Comparison of ENCODE assay signal across 8 mouse cellular contexts in the genomic region with DNA sequence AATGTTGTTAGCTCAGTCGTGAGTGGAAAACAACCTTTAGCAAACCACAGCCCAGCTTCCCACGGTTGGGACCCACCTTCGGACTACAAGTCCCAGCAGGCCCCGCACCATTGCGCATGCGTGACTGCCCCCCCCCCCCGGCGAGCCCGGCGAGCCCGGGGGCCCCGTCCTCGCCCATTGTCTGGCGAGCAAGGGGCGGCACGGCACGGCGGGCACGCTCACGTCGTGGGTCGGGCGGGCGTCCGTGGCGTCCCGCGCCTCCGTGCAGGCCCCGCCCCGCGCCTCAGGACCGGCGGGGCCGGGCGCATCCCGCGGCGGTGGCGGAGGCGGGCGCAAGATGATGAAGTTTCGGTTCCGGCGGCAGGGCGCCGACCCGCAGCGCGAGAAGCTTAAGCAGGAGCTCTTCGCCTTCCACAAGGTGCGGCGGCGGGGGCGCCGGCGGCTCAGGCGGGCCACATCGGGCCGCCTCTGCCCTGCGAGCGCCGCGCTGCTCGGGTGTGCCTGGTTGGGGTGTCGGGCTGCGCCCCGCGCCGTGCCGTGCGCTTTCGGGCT. TPM values are rescaled to one million over a fixed set of nuclear protein-coding genes. Genes with fewer than 3 reads are reported as not detected.
DNase-seq lines count a peak whose midpoint lies in the region; ATAC-seq and TF ChIP-seq lines count a peak whose summit lies in the region.

A gene (plus strand): TSS at position 200 of the 552 bp plus-strand sequence.

- H3K4me1 ChIP-seq in heart, embryonic 11.5 days (ENCODE audit: control insufficient read depth, insufficient read depth, low read length): peaks cover 20% of the 10 kb centered on the region
- peaks cover 26% of the 10 kb centered on the region for H3K4me1 ChIP-seq in kidney, embryonic 16.5 days (ENCODE audit: insufficient read depth, low read length)
- peaks cover 15% of the 10 kb centered on the region for H3K4me1 ChIP-seq in liver, embryonic 11.5 days (replicated peaks; ENCODE audit: control insufficient read depth, insufficient read depth, low read length)
- peaks cover 21% of the 10 kb centered on the region for H3K4me1 ChIP-seq in stomach, embryonic 14.5 days (ENCODE audit: control insufficient read depth, insufficient read depth, low read length)

- H3K27me3 ChIP-seq in C2C12 (ENCODE audit: control insufficient read depth, insufficient read depth, insufficient read length): no peaks in the 10 kb centered on the region
- no peaks in the 10 kb centered on the region for H3K27me3 ChIP-seq in heart, embryonic 11.5 days (ENCODE audit: control insufficient read depth, insufficient read depth, low read length)
- H3K27me3 ChIP-seq in kidney, embryonic 16.5 days (ENCODE audit: insufficient read depth, low read length): no peaks in the 10 kb centered on the region
- no peaks in the 10 kb centered on the region for H3K27me3 ChIP-seq in liver, embryonic 11.5 days (replicated peaks; ENCODE audit: control insufficient read depth, insufficient read depth, low read length)
- H3K27me3 ChIP-seq in stomach, embryonic 14.5 days (ENCODE audit: control insufficient read depth, insufficient read depth, low read length): no peaks in the 10 kb centered on the region

- H3K79me3 ChIP-seq in C2C12 (ENCODE audit: low read depth): peaks cover 43% of the 10 kb centered on the region

- H3K36me3 ChIP-seq in C2C12 (ENCODE audit: control insufficient read depth, insufficient read depth): peaks cover 8% of the 10 kb centered on the region
- H3K36me3 ChIP-seq in heart, embryonic 11.5 days (ENCODE audit: control insufficient read depth, insufficient read depth, low read length): peaks cover under 1% of the 10 kb centered on the region; the same call in 1 of the 2 replicates
- H3K36me3 ChIP-seq in kidney, embryonic 16.5 days (ENCODE audit: insufficient read depth, low read length): peaks cover 1% of the 10 kb centered on the region
- no peaks in the 10 kb centered on the region for H3K36me3 ChIP-seq in liver, embryonic 11.5 days (ENCODE audit: control insufficient read depth, insufficient read depth, low read length)
- H3K36me3 ChIP-seq in stomach, embryonic 14.5 days (ENCODE audit: control insufficient read depth, insufficient read depth, low read length): peaks cover 14% of the 10 kb centered on the region; the same call in 1 of the 2 replicates

- TF ChIP-seq CTCF in C2C12 (IDR thresholded peaks at IDR 0.05; ENCODE audit: control insufficient read depth, insufficient read depth, insufficient read length): no peak

- WGBS in heart, embryonic 11.5 days (ENCODE audit: insufficient replicate concordance): under 1% methylated on average over 64 of the region's 73 CpGs
- 0% methylated on average over 62 of the region's 73 CpGs for WGBS in kidney, embryonic 16.5 days
- under 1% methylated on average over 72 of the region's 73 CpGs for WGBS in liver, embryonic 11.5 days
- WGBS in stomach, embryonic 14.5 days: under 1% methylated on average over 48 of the region's 73 CpGs

- H3K79me2 ChIP-seq in C2C12 (ENCODE audit: control insufficient read depth, insufficient read depth): peaks cover 50% of the 10 kb centered on the region

- peak; percentile 97 for DNase-seq in brain, adult 2 months (ENCODE audit: low read depth, low spot score)
- peak; percentile 98 for DNase-seq in liver, embryonic 11.5 days (ENCODE audit: low spot score)
- DNase-seq in naive thymus-derived CD4-positive, alpha-beta T cell, adult 2 months (ENCODE audit: low read depth): peak; percentile 93

- H3K4me3 ChIP-seq in C2C12 (ENCODE audit: insufficient read depth, poor library complexity, severe bottlenecking): peak within 1 kb of the TSS; percentile 94
- peak within 1 kb of the TSS; percentile 84 for H3K4me3 ChIP-seq in heart, embryonic 11.5 days (ENCODE audit: low read depth, low read length)
- peak within 1 kb of the TSS; percentile 91 for H3K4me3 ChIP-seq in kidney, embryonic 16.5 days (ENCODE audit: low read length)
- H3K4me3 ChIP-seq in liver, embryonic 11.5 days (ENCODE audit: low read depth, low read length): peak within 1 kb of the TSS; percentile 78
- H3K4me3 ChIP-seq in stomach, embryonic 14.5 days (ENCODE audit: low read depth, low read length): peak within 1 kb of the TSS; percentile 68

- ATAC-seq in erythroblast, adult 5-6 weeks (replicated peaks; ENCODE audit: low FRiP score, poor library complexity, severe bottlenecking): peak; percentile 73
- ATAC-seq in heart, embryonic 11.5 days (replicated peaks; ENCODE audit: insufficient number of reproducible peaks, low FRiP score, low TSS enrichment): peak; percentile 87
- peak; percentile 90 for ATAC-seq in kidney, embryonic 16.5 days (ENCODE audit: low FRiP score, low TSS enrichment)
- ATAC-seq in liver, embryonic 11.5 days (replicated peaks; ENCODE audit: low FRiP score): peak; percentile 87
- ATAC-seq in stomach, embryonic 14.5 days (ENCODE audit: insufficient number of reproducible peaks, insufficient read depth, low FRiP score, low read depth): peak; percentile 90

- no peaks in the 10 kb centered on the region for H3K9me3 ChIP-seq in heart, embryonic 11.5 days (replicated peaks; ENCODE audit: control insufficient read depth, low read length)
- H3K9me3 ChIP-seq in kidney, embryonic 16.5 days (ENCODE audit: low read length): no peaks in the 10 kb centered on the region
- no peaks in the 10 kb centered on the region for H3K9me3 ChIP-seq in liver, embryonic 11.5 days (ENCODE audit: control insufficient read depth, low read length)
- no peaks in the 10 kb centered on the region for H3K9me3 ChIP-seq in stomach, embryonic 14.5 days (ENCODE audit: control insufficient read depth, low read depth, low read length)

- H3K4me2 ChIP-seq in heart, embryonic 11.5 days: peak within 1 kb of the TSS; percentile 90
- H3K4me2 ChIP-seq in kidney, embryonic 16.5 days (replicated peaks; ENCODE audit: low read depth, low read length): peak within 1 kb of the TSS; percentile 83
- H3K4me2 ChIP-seq in liver, embryonic 11.5 days: peak within 1 kb of the TSS; percentile 69
- H3K4me2 ChIP-seq in stomach, embryonic 14.5 days (replicated peaks; ENCODE audit: low read depth, low read length): peak within 1 kb of the TSS; percentile 83

- H3ac ChIP-seq in C2C12 (ENCODE audit: control insufficient read depth, insufficient read length, low read depth): peak within 1 kb of the TSS; percentile 84

- peak within 1 kb of the TSS; percentile 92 for H3K9ac ChIP-seq in heart, embryonic 11.5 days (ENCODE audit: low read depth, low read length)
- peak within 1 kb of the TSS; percentile 91 for H3K9ac ChIP-seq in kidney, embryonic 16.5 days (replicated peaks; ENCODE audit: low read length)
- peak within 1 kb of the TSS; percentile 84 for H3K9ac ChIP-seq in liver, embryonic 11.5 days (ENCODE audit: low read depth, low read length)
- H3K9ac ChIP-seq in stomach, embryonic 14.5 days (replicated peaks; ENCODE audit: low read depth, low read length): peak within 1 kb of the TSS; percentile 76

- H3K27ac ChIP-seq in heart, embryonic 11.5 days (ENCODE audit: low read depth, low read length): peak within 1 kb of the TSS; percentile 89
- peak within 1 kb of the TSS; percentile 93 for H3K27ac ChIP-seq in kidney, embryonic 16.5 days (ENCODE audit: low read length)
- H3K27ac ChIP-seq in liver, embryonic 11.5 days (ENCODE audit: low read depth, low read length): peak within 1 kb of the TSS; percentile 58
- peak within 1 kb of the TSS; percentile 88 for H3K27ac ChIP-seq in stomach, embryonic 14.5 days (ENCODE audit: low read length)

TF ChIP-seq in C2C12, 6 proteins besides CTCF, POLR2A, EP300 and RAD21:
- TF ChIP-seq MAX (IDR thresholded peaks at IDR 0.05) (no peak), MYOG (IDR thresholded peaks at IDR 0.05; ENCODE audit: control insufficient read depth, extremely low read depth, insufficient read length) (no peak), FOSL1 (IDR thresholded peaks at IDR 0.05; ENCODE audit: insufficient read depth, low read length, poor library complexity, severe bottlenecking) (no peak), MYOD1 (IDR thresholded peaks at IDR 0.05; ENCODE audit: control insufficient read depth, insufficient read length, low read depth) (no peak), USF1 (IDR thresholded peaks at IDR 0.05; ENCODE audit: low read depth) (no peak), CEBPB (IDR thresholded peaks at IDR 0.05; ENCODE audit: low read depth) (no peak)

RNA-seq across cellular contexts. Expression of the gene that starts here (rescaled TPM):
- 46.8 TPM for polyA plus RNA-seq in C2C12 (2012; fragmentation: generic; extraction: Trizol)
- total RNA-seq in erythroblast, adult 5-6 weeks (2015; ENCODE audit: low replicate concordance): 3.8 and 5.6 TPM in 2 replicates
- total RNA-seq in erythroblast, adult 5-6 weeks (2017; ENCODE audit: low replicate concordance): 2.5 and 3.1 TPM in 2 replicates
- 32.6 and 40.7 TPM in 2 replicates for polyA plus RNA-seq in heart, embryonic 11.5 days (2014; fragmentation: Nextera tagmentation; extraction: Ambion mirVana)
- 61.7 and 63.6 TPM in 2 replicates for polyA plus RNA-seq in kidney, embryonic 16.5 days (2015; fragmentation: Nextera tagmentation; extraction: Ambion mirVana)
- polyA plus RNA-seq in liver, embryonic 11.5 days (2014; fragmentation: Nextera tagmentation; extraction: Ambion mirVana): 35.6 and 35.9 TPM in 2 replicates
- 51.8 and 55.1 TPM in 2 replicates for polyA plus RNA-seq in stomach, embryonic 14.5 days (2014; fragmentation: Nextera tagmentation; extraction: Ambion mirVana)

Comparison
In these comparisons a context has a peak if more than half of its experiments do, and no peak if none do; other contexts are left out.
1. Peak in every context shown above with its lines: DNase-seq, ATAC-seq, H3K4me3 ChIP-seq and H3K27ac ChIP-seq.